Mouse (Mus musculus) urinary bladder, postnatal 4 days (tissue): Measurements from ENCODE around the gene D330045A20Rik.
"Not testable (repeated sequence)": the region's sequence is repeated elsewhere in the genome, so short reads cannot be mapped to it uniquely, and the experiment has no call there.

ENCODE experiments used
- DNase-seq, 2 experiments: peaks; one replicate each; pipeline ENCODE4 v3.0.0; 2021 to 2022; ENCODE audit warnings: low spot score in 2 of 2

The D330045A20Rik gene

GRCm38 (mm10) chrX:139480022-139480894, at the start of gene D330045A20Rik:
TSS of gene D330045A20Rik (plus strand) at chrX:139480367.
- DNase-seq, result peak in 1 of 2 experiments; percentile 16

- no peak for DNase-seq
These were observed 47.6 kb upstream of the D330045A20Rik start for GRCm38 (mm10) chrX:139432550-139432949.

GRCm38 (mm10) chrX:139435202-139435601, 45.0 kb upstream of the D330045A20Rik start:
- DNase-seq, result no peak

- DNase-seq, result not testable (repeated sequence)
These were observed 39.1 kb upstream of the D330045A20Rik start for GRCm38 (mm10) chrX:139441057-139441456.

GRCm38 (mm10) chrX:139456812-139457211, 23.4 kb upstream of the D330045A20Rik start:
- DNase-seq, result no peak

- no peak for DNase-seq
These were observed 1.9 kb downstream of the D330045A20Rik start for GRCm38 (mm10) chrX:139482083-139482482.

GRCm38 (mm10) chrX:139484974-139485373, 4.8 kb downstream of the D330045A20Rik start:
- no peak for DNase-seq

- no peak for DNase-seq
These were observed 36.0 kb downstream of the D330045A20Rik start for GRCm38 (mm10) chrX:139516156-139516555.

- no peak for DNase-seq
These were observed 39.1 kb downstream of the D330045A20Rik start for GRCm38 (mm10) chrX:139519251-139519650.

- no peak for DNase-seq
These were observed 44.3 kb downstream of the D330045A20Rik start for GRCm38 (mm10) chrX:139524303-139525091.

- DNase-seq, result no peak
These were observed 45.6 kb downstream of the D330045A20Rik start for GRCm38 (mm10) chrX:139525724-139526123.

- DNase-seq, result no peak
These were observed 46.8 kb downstream of the D330045A20Rik start for GRCm38 (mm10) chrX:139526984-139527383.

- DNase-seq, result no peak
These were observed 49.5 kb downstream of the D330045A20Rik start for GRCm38 (mm10) chrX:139529678-139530077.

- no peak for DNase-seq
These were observed 52.1 kb downstream of the D330045A20Rik start for GRCm38 (mm10) chrX:139532293-139532692.

- no peak for DNase-seq
These were observed 57.7 kb downstream of the D330045A20Rik start for GRCm38 (mm10) chrX:139537641-139538397.

- no peak for DNase-seq
These were observed 63.6 kb downstream of the D330045A20Rik start for GRCm38 (mm10) chrX:139543726-139544125.

- DNase-seq, result no peak
These were observed 70.3 kb downstream of the D330045A20Rik start for GRCm38 (mm10) chrX:139550456-139550855.

- no peak for DNase-seq
These were observed 71.9 kb downstream of the D330045A20Rik start for GRCm38 (mm10) chrX:139552090-139552489.

- no peak for DNase-seq
These were observed 82.2 kb downstream of the D330045A20Rik start for GRCm38 (mm10) chrX:139562255-139562924.

- DNase-seq, result peak in 1 of 2 experiments; percentile 17
These were observed 82.8 kb downstream of the D330045A20Rik start, which contains the start of gene Rnf128 for GRCm38 (mm10) chrX:139562925-139563461. TSS of gene Rnf128 (plus strand) at chrX:139563316.

- no peak for DNase-seq
These were observed 89.9 kb downstream of the D330045A20Rik start for GRCm38 (mm10) chrX:139570054-139570453.
